Mouse (Mus musculus) ES-Bruce4 (cell line): ENCODE results near the gene L1td1.

ENCODE experiments used
- CTCF ChIP-seq: IDR thresholded peaks from one replicate; pipeline ENCODE4 v1.8.1; 2011; ENCODE audit warnings: low read depth, low read length
- EP300 ChIP-seq: IDR thresholded peaks from 2 replicates; pipeline ENCODE4 v1.6.1; 2011; ENCODE audit warnings: low read depth, low read length; ENCODE audit not compliant: insufficient read depth
- POLR2A ChIP-seq: IDR thresholded peaks from one replicate; pipeline ENCODE4 v1.8.1; 2011; ENCODE audit warnings: low read length; ENCODE audit not compliant: insufficient read depth

GRCm38 (mm10) chr4:98743209-98743905 is 16.8 kb downstream of the L1td1 start:
- TF ChIP-seq CTCF (no peak), EP300 (no peak), POLR2A (no peak)
